Mouse (Mus musculus) heart, embryonic 12.5 days (tissue): ENCODE measurements around the gene Mycn. TPM values are rescaled to one million over a fixed set of nuclear protein-coding genes. Genes with fewer than 3 reads are reported as not detected.

Source experiments
- ATAC-seq: fragments of 200-750 bp; cut with Nextera tagmentation; 2 replicates; pipeline ENCODE4 v1.8.0; 2017; ENCODE audit warnings: moderate TSS enrichment, moderate library complexity; ENCODE audit not compliant: insufficient number of reproducible peaks, low FRiP score
- H3K27ac ChIP-seq: fragments of 300-500 bp; sonication (generic); 2 replicates; pipeline ENCODE4 v1.5.1; 2016; ENCODE audit warnings: mild to moderate bottlenecking, moderate library complexity; ENCODE audit not compliant: poor library complexity, severe bottlenecking
- H3K27me3 ChIP-seq: fragments of 300-500 bp; sonication (generic); replicated peaks from 2 replicates; pipeline ENCODE4 v1.6.1; 2016; ENCODE audit warnings: mild to moderate bottlenecking, moderate library complexity
- H3K36me3 ChIP-seq: fragments of 300-500 bp; sonication (generic); 2 replicates; pipeline ENCODE4 v1.6.1; 2016; ENCODE audit warnings: mild to moderate bottlenecking, moderate library complexity
- H3K4me1 ChIP-seq: fragments of 300-500 bp; sonication (generic); replicated peaks from 2 replicates; pipeline ENCODE4 v1.6.1; 2016; ENCODE audit warnings: mild to moderate bottlenecking
- H3K4me2 ChIP-seq: fragments of 300-500 bp; sonication (generic); 2 replicates; pipeline ENCODE4 v1.6.1; 2016; ENCODE audit warnings: mild to moderate bottlenecking, moderate library complexity
- H3K4me3 ChIP-seq: fragments of 300-500 bp; sonication (generic); 2 replicates; pipeline ENCODE4 v1.5.1; 2016; ENCODE audit warnings: mild to moderate bottlenecking
- H3K9ac ChIP-seq: fragments of 300-500 bp; sonication (generic); 2 replicates; pipeline ENCODE4 v1.6.1; 2016; ENCODE audit warnings: mild to moderate bottlenecking, moderate library complexity
- H3K9me3 ChIP-seq: fragments of 300-500 bp; sonication (generic); replicated peaks from 2 replicates; pipeline ENCODE4 v1.6.1; 2016; ENCODE audit warnings: mild to moderate bottlenecking, moderate library complexity
- whole genome bisulfite sequencing: fragments of 180-500 bp; shearing (Covaris S2); methylation state at CpG from one replicate; pipeline ENCODE4 v1.1.7; 2016; 5-methylcytosine and 5-hydroxymethylcytosine counted together
- polyA plus RNA-seq: library from polyadenylated mRNA; unstranded; fragments of >200 nt; fragmentation: Nextera tagmentation; extraction: Ambion mirVana; gene quantifications from 2 replicates; pipeline ENCODE4 v1.2.1, GENCODE M21; 2016

Gene Mycn
- polyA plus RNA-seq, 1 experiment from 2014 or later: 75.0 TPM

- no peaks in the 10 kb centered on the region for H3K27me3 ChIP-seq
- H3K9ac ChIP-seq: peak overlapping the region; percentile 67
- peaks cover 9% of the 10 kb centered on the region; the same call in 1 of the 2 replicates for H3K36me3 ChIP-seq
- H3K4me2 ChIP-seq: peak overlapping the region; percentile 76
- WGBS: under 1% methylated on average over 47 of the region's 47 CpGs
- peak overlapping the region; percentile 73 for H3K4me3 ChIP-seq
- no peaks in the 10 kb centered on the region for H3K9me3 ChIP-seq
- peaks cover 24% of the 10 kb centered on the region for H3K4me1 ChIP-seq
- peak overlapping the region; percentile 85 for H3K27ac ChIP-seq
- ATAC-seq: peak; percentile 37
Observed at GRCm38 (mm10) chr12:12942364-12943050, 793 bp upstream of the Mycn start.

- peaks cover 30% of the 10 kb centered on the region for H3K4me1 ChIP-seq
- ATAC-seq: no peak
- under 1% methylated on average over 20 of the region's 20 CpGs for WGBS
- H3K4me2 ChIP-seq: peak overlapping the region; percentile 76
- peak overlapping the region; percentile 85 for H3K27ac ChIP-seq
- H3K4me3 ChIP-seq: peak overlapping the region; percentile 73
- H3K36me3 ChIP-seq: peaks cover 21% of the 10 kb centered on the region
- peak overlapping the region; percentile 89 for H3K9ac ChIP-seq
- H3K9me3 ChIP-seq: no peaks in the 10 kb centered on the region
- no peaks in the 10 kb centered on the region for H3K27me3 ChIP-seq
Observed at GRCm38 (mm10) chr12:12941129-12941504, 597 bp downstream of the Mycn start.

- 0% methylated on average over 13 of the region's 13 CpGs for WGBS
- H3K27me3 ChIP-seq: no peaks in the 10 kb centered on the region
- H3K27ac ChIP-seq: peak overlapping the region; percentile 85
- ATAC-seq: 0 out of 2 replicates have a peak, but pooled peaks have one; percentile 1
- peak overlapping the region; percentile 76 for H3K4me2 ChIP-seq
- peaks cover 24% of the 10 kb centered on the region for H3K36me3 ChIP-seq
- H3K4me1 ChIP-seq: peaks cover 26% of the 10 kb centered on the region
- H3K9me3 ChIP-seq: no peaks in the 10 kb centered on the region
- H3K9ac ChIP-seq: peak overlapping the region; percentile 89
- peak overlapping the region; percentile 73 for H3K4me3 ChIP-seq
Observed at GRCm38 (mm10) chr12:12940466-12941128, 1.1 kb downstream of the Mycn start.

- Histone ChIP-seq H3K4me1 (peaks cover 23% of the 10 kb centered on the region), H3K36me3 (peaks cover 29% of the 10 kb centered on the region), H3K4me2 (peak overlapping the region; percentile 76), H3K27me3 (no peaks in the 10 kb centered on the region), H3K9me3 (no peaks in the 10 kb centered on the region), H3K27ac (peak overlapping the region; percentile 85), H3K4me3 (peak overlapping the region; percentile 73), H3K9ac (peak overlapping the region; percentile 89)
- no peak for ATAC-seq
- WGBS: under 1% methylated on average over 69 of the region's 69 CpGs
Observed at GRCm38 (mm10) chr12:12939581-12940465, 1.9 kb downstream of the Mycn start.

- Histone ChIP-seq H3K4me2 (peak overlapping the region; percentile 76), H3K9ac (peak overlapping the region; percentile 89), H3K27me3 (no peaks in the 10 kb centered on the region), H3K9me3 (no peaks in the 10 kb centered on the region), H3K4me3 (peak overlapping the region; percentile 73), H3K36me3 (peaks cover 29% of the 10 kb centered on the region), H3K27ac (peak overlapping the region; percentile 85), H3K4me1 (peaks cover 23% of the 10 kb centered on the region)
- peak; percentile 31; the same call in 1 of the 2 replicates for ATAC-seq
- under 1% methylated on average over 12 of the region's 12 CpGs for WGBS
Observed at GRCm38 (mm10) chr12:12938850-12939249, 2.9 kb downstream of the Mycn start.

- Histone ChIP-seq H3K9ac (peak overlapping the region; percentile 89), H3K4me3 (peak overlapping the region; percentile 73), H3K4me2 (peak overlapping the region; percentile 76), H3K27ac (peak overlapping the region; percentile 85), H3K9me3 (no peaks in the 10 kb centered on the region), H3K27me3 (no peaks in the 10 kb centered on the region), H3K4me1 (peaks cover 23% of the 10 kb centered on the region), H3K36me3 (peaks cover 29% of the 10 kb centered on the region)
- ATAC-seq: peak; percentile 38; the same call in 1 of the 2 replicates
- WGBS: 3% methylated on average over 7 of the region's 7 CpGs
Observed at GRCm38 (mm10) chr12:12938361-12938760, 3.4 kb downstream of the Mycn start.

- H3K9me3 ChIP-seq: no peaks in the 10 kb centered on the region
- H3K27me3 ChIP-seq: no peaks in the 10 kb centered on the region
- H3K9ac ChIP-seq: peak overlapping the region; percentile 89
- peaks cover 29% of the 10 kb centered on the region for H3K36me3 ChIP-seq
- H3K4me2 ChIP-seq: peak overlapping the region; percentile 76
- 35% methylated on average over 9 of the region's 9 CpGs for WGBS
- ATAC-seq: no peak
- peaks cover 18% of the 10 kb centered on the region for H3K4me1 ChIP-seq
- H3K27ac ChIP-seq: no peak overlapping the region
- peak overlapping the region; percentile 73 for H3K4me3 ChIP-seq
Observed at GRCm38 (mm10) chr12:12937746-12938145, 4.0 kb downstream of the Mycn start.

GRCm38 (mm10) chr12:12937088-12937487 is 4.6 kb downstream of the Mycn start:
- peak overlapping the region; percentile 89; the same call in 1 of the 2 replicates for H3K9ac ChIP-seq
- peaks cover 29% of the 10 kb centered on the region for H3K36me3 ChIP-seq
- H3K4me3 ChIP-seq: peak overlapping the region; percentile 73
- H3K27me3 ChIP-seq: no peaks in the 10 kb centered on the region
- 81% methylated on average over 30 of the region's 30 CpGs for WGBS
- H3K9me3 ChIP-seq: no peaks in the 10 kb centered on the region
- ATAC-seq: no peak
- H3K4me2 ChIP-seq: peak overlapping the region; percentile 76; the same call in 1 of the 2 replicates
- no peak overlapping the region for H3K27ac ChIP-seq
- H3K4me1 ChIP-seq: peaks cover 18% of the 10 kb centered on the region

GRCm38 (mm10) chr12:12932238-12932637 is 9.5 kb downstream of the Mycn start:
- WGBS: 77% methylated on average over 7 of the region's 7 CpGs

GRCm38 (mm10) chr12:12928239-12928638 is 13.5 kb downstream of the Mycn start:
- no peaks in the 10 kb centered on the region; the same call in 1 of the 2 replicates for H3K9me3 ChIP-seq
- H3K27ac ChIP-seq: no peak overlapping the region
- H3K36me3 ChIP-seq: no peaks in the 10 kb centered on the region
- no peaks in the 10 kb centered on the region; the same call in 1 of the 2 replicates for H3K4me1 ChIP-seq
- no peak overlapping the region for H3K4me2 ChIP-seq
- H3K27me3 ChIP-seq: no peaks in the 10 kb centered on the region
- ATAC-seq: no peak
- WGBS: 54% methylated on average over 3 of the region's 3 CpGs
- H3K4me3 ChIP-seq: no peak overlapping the region
- no peak overlapping the region for H3K9ac ChIP-seq

More at GRCm38 (mm10) chr12:12932238-12932637, 9.5 kb downstream of the Mycn start:
- Histone ChIP-seq H3K4me3 (no peak overlapping the region), H3K4me1 (peaks cover 4% of the 10 kb centered on the region), H3K9ac (no peak overlapping the region), H3K4me2 (no peak overlapping the region), H3K36me3 (peaks cover 18% of the 10 kb centered on the region), H3K27ac (no peak overlapping the region), H3K27me3 (no peaks in the 10 kb centered on the region), H3K9me3 (no peaks in the 10 kb centered on the region)
- no peak for ATAC-seq
